Mouse (Mus musculus): ENCODE measurements at regions not wholly inside any gene's neighbourhood (a gene's known extent, or its start where the extent isn't known, plus 50 kb on each side); places are given as distances from the start of the nearest gene placed in this dataset.
"Not testable (repeated sequence)": the region's sequence is repeated elsewhere in the genome, so short reads cannot be mapped to it uniquely, and the experiment has no call there.

DNA sequence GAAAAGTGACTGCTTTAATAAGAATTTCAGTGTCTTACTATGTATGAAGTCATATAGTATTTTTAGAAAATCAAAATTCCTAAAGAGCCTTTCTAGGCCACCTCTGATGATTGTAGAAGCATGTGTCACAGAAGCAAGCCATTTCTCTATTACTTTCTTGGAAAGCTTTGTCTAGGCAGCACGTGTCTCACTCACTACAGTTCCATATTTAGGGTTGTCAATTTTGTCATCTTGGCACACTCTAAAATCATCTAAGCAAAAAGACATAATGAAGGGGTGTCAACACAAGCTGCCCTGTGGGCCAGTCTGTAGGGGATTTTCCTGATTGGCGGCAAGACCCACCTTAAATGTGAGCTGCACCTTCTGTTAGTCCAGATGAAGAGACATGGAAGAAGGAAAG lies 723.1 kb upstream of the Brinp1 start:
- no peak for DNase-seq (ENCODE audit: low spot score in 2 of 2)

DNA sequence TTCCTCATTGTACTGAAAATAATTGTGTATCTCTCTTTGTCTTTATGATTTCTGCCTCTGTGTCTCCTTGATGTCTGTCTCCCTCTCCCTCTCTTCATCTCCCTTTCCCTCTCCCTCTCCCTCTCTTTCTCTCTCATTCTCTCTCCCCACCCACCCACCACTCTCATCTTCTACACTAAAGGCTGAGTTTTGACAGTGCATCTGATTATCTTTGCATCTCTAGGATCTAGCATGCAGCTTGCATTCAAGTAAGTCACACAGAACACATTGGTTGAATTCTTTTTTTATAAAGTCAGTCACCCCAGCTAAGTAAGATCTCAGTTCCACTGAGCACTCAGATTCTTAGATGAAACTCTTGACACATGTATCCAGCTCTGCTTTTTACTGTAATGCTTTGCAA lies 719.3 kb upstream of the Brinp1 start:
- no peak for DNase-seq (ENCODE audit: low spot score in 2 of 2)

DNA sequence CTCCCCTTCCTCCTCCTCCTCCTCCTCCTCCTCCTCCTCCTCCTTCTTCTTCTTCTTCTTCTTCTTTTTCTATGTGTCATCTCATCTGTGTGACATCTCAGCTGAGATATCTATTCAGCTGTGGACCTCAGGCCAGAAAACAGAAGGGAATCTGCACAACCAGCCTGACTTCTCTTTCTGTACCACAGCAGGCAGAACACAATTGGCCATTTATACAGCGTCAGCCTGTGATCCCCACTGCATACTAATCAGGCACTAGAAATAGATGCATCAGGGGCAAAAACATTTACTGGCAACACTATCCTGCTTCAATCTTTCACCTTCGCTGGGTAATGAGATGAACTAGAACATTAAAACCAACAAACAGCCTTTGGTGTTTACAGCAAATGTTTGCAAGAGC lies 674.7 kb upstream of the Brinp1 start:
- peak; percentile 11 to 22 for DNase-seq (ENCODE audit: low spot score in 2 of 2)

DNA sequence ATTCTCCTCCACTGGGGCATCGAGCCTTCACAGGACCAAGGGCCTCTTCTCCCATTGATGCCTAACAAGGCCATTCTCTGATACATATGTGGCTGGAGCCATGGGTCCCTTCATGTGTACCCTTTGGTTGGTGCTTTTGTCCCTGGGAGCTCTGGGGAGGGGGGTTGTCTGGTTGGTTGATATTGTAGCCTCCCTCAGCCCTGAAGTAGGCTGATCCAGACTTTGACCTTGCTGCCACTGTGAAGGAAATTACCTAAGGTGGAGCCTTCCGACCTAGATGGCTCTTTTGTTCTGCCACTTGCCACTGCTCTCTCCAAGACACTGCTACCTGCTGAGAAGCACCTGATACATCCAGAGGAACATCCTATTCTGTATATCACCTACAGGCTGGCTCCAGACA lies 672.2 kb upstream of the Brinp1 start:
- not testable (repeated sequence) for DNase-seq (ENCODE audit: low spot score in 2 of 2)

DNA sequence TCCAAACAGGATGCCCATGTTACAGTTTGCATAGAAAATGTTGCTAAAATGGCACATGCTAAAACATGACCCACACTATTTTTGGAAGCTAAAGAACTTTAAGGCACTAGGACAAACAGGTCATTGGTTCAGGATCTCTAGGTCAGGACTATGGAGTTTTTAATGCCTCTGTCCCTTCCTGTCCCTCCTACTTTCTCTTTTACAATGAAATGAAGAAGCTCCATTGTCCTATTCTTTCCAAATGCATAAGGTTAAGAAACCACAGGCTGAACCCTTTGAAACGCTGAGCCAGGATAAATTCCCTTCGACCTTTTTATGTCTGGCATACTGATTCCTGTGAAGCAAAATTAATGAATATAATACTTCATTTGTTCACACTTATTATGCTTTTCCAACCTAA lies 671.6 kb upstream of the Brinp1 start:
- DNase-seq (ENCODE audit: low spot score in 2 of 2): no peak

DNA sequence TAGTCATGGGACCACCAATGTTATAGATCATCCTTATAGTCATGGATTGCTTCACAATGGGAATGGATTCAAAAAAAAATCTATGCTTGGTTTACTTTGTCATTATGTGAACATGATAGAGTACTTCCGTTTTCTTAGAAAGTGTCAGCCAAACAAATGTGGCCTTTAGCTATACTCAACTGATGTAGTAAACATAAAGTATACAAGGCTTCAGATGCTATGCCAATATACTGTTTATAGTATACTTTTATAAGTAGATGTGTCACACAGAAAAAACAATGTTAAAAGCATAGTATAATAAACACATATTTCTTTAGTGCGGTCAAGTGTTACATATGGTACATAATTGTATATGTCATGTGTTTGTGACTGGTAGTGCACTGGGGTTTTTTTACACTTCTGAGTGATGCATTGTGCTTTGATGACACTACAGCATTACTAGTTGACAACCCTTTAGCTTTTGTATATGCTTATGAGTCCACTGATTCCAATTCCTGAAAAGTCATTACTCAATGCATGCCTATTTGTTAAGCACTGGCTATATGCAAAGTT lies 666.9 kb upstream of the Brinp1 start:
- no peak for DNase-seq (ENCODE audit: low spot score in 2 of 2)

DNA sequence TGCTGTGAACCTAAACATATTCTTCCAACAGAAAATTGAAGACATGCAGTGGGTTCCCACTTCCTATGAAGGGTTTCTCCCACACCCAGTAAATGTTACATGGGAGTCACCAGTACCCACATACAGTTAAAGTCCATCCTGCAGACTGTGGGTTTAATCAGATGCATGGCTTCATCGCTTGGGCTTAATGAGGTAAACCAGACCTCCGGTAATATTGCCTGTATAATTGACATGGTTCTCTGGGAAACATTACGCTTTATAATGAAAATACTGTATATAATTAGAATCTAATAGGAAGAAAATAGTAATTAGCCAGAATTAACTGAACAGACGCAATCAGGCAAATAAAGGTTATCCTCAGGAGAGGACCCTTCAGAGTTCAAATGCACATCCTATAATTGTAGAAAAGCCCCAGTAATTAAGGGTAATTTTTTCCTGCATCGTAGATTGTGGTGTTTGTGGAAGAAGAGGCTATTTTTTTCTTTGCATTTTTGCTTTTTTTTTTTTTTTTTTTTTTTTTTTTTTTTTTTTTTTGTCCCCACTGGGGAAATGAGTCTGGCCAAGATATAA lies 664.0 kb upstream of the Brinp1 start:
- no peak for DNase-seq (ENCODE audit: low spot score in 2 of 2)

DNA sequence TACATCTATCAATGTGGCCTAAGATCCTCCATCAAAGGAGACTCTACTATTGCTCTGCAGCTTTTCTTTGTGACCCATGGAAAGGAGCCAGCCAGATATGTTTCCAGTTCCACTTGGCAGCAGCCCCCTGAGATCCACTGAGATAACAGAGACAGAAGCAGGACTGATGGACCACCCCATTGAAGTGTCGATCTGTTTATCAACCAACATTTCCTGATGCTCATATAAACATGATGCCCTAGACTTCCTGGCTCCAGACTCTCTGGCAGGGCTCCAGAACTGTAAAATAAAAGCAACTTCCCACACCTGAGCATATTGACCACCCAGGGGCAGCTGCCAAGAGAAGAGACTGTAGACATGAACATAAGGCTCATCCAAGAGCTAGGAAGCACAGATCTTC lies 660.7 kb upstream of the Brinp1 start:
- DNase-seq (ENCODE audit: low spot score in 2 of 2): no peak

DNA sequence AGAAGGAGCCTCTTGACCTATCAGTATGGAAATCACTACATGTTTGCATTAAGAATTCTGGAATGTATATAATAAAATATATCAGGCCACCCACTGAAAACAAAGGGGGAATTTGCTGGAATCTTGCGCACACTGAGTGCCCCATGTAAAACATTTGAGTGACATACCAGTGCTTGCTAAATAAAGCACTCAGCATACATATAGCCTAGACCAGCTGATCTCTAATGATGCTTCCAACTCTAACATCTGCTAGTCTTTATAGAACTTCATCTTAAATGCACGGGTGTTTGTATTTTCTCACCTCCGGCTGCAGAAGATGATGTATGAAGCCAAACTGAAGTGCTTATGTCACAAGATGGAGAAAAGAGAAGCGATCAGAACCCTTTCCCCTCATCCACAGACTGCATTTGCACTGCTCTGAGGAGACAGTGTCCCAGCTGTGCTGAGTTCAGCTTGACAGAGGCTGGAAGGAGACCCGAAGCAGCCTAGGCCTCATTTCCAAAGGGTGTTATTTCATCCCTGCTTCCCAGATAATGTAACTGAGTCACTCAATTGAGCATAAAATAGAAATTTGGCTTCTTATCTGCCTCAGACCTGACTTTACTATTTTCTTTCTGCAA lies 657.6 kb upstream of the Brinp1 start:
- no peak for DNase-seq (ENCODE audit: low spot score in 2 of 2)

DNA sequence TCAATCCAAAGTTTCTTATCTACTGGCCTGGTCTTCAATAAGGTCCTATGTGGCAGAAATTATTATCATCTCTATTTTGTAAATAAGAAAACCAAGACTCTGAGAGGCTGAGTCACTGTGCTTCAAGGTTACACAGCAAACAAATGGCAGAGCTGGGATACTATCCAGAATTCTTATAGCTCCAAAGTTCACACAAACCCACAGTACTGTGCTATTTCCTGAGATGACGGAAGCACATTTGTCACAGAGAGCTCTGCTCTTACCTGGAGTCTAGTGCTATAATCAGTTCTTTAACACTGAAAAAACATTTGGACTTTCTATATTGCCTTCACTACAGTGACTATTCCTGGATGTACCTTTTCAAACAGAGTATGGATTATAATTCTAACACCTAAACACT lies 654.7 kb upstream of the Brinp1 start:
- no peak for DNase-seq (ENCODE audit: low spot score in 2 of 2)

DNA sequence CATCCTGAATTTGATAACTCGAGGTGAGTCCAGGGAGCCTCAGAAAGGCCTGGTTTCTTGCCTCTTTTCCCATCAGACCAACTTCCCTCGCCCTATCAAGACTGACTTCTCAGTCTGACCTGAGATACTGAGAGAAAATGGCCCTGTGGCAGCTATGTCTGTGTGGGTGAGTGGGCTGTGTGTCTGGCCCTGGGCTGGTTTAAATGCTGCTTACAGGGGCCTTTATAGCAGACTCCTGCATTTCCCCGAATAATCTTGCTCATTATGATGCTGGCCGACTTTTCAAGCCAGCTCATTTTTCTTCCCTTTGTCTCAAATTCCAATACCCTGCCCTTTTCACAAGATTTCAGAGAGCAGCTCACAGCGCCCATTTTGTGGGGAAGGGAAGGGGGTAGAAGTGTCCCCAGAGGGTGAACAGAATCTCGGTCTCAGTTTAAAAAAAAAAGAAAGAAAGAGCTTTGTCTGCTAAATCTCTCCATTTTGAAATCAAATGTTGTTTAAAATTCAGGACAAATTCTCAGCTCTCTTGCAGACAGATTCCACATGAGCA lies 642.9 kb upstream of the Brinp1 start:
- DNase-seq (ENCODE audit: low spot score in 2 of 2): no peak

DNA sequence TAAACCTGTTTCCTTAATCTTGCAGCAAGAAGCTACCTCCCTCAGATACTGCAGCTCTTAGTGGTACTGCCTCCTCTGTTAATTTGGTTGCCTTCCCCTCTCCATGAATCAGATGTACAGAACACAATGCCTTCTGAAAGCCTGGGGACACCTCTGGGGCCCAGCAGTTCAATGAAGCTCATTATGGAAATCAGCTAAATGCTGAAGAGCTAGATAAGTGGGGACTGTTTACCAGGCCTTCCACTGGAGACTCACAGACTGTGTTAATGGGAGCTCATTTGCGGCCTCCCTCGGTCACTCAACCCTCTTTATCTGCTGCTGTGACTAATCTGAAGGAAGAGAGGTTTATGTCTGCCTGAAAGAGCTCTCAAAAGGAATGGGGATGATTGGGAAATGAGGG lies 639.8 kb upstream of the Brinp1 start:
- no peak for DNase-seq (ENCODE audit: low spot score in 2 of 2)

DNA sequence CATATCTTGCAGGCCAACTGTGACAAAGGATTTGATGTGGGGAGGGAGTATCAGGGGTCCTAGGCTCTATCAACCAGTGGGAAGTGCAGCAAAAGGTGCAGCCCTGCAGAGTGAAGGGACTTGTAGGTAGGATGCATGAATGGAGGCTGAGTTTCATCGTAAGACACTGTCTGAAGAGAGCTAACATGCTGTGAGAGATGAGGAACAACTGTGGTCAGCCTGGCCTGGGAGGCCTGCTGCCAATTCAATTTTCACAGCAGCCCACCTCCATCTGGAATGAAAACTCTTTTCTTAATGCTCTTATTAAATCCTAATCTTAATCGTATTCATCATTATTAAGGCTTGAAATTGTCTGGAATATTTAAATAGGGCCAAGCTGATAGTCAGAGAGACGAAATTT lies 622.1 kb upstream of the Brinp1 start:
- DNase-seq (ENCODE audit: low spot score in 2 of 2): no peak

DNA sequence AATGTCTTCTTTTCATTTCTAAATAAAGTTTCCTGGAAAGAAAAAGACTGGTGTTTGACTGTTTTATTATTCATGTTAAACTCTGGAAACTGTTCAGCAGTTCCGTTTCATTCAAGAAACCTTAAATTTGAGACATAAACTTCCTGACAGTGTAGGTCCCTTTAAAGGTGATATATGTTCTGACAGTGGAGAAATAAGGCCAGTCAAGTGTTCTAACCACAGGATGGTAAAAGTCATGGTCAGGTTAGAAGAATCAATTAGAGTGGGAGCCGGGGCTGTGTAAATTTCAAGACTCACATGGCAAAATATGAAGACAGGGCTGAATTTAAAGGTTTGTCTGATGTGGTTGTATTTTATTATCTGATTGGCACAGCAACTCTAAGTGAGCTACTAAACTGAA lies 593.9 kb upstream of the Brinp1 start:
- no peak for DNase-seq (ENCODE audit: low spot score in 2 of 2)

DNA sequence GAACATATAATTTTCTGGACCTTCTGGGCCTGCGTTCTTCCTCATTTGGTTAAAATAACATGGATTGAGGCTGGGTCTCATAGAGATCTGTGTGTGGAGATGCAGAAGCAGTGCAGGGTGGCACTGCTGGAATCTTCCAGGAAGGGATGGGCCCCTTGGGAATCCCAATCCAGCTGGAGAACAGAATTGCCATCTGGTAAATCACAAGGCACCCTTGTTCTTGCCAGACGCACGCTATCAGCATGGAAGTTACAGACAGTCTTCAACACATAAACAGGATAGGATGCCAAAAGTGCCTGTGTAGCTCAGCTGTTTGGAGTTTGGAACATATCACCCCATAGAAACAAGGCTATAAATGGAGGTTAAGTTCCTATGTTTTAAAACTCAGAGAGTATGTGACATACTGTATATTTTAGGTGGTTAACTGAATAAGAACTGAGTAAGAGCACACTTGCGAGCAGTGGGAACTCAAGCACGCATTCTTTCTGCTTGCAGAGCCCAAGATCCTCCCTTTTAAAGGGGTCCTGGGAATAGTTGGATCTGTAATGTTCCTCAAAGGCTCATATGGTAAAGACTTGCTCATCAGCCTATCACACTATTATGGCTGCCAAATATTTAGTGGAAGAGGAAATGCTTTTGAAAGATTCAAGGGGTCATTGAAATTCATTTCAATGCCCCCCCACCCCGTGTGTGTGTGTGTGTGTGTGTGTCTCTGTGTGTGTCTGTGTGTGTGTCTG lies 584.1 kb upstream of the Brinp1 start:
- DNase-seq (ENCODE audit: low spot score in 2 of 2): peak; percentile 56 to 69

DNA sequence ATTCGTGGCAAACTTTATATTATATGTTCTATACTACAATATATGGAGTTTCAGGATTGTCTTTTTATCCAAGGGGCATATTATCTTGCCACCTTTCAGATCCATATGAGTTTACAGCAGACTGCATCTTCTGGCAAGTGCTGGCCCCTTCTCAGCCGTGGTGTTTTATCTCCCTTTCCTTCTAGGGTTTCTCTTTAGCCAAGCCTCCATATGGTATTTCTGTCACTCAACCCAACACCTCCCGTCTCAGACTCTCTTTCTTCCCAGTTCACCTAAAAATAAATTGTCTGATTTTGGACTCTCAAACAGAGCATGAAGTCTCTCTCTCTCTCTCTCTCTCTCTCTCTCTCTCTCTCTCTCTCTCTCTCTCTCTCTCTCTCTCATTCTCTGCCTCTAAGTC lies 578.9 kb upstream of the Brinp1 start:
- no peak for DNase-seq (ENCODE audit: low spot score in 2 of 2)

DNA sequence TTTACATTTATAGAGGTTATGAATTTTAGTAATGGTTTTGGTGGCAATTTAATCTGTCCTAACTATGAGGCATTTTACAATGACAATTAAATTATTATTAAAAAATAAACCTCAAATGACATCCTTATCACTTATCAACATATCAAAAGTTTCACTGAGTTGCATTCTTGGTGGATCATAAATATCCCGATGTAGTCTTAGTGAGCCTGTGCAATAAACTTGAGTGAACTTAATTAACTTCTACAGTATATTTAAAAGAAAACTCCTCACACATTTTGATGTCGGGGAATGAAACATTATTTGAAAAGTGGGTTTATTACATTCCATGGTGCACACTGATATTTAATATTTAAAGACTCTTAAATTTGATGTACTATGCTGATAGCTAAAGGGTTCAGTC lies 568.9 kb upstream of the Brinp1 start:
- DNase-seq (ENCODE audit: low spot score in 2 of 2): no peak

DNA sequence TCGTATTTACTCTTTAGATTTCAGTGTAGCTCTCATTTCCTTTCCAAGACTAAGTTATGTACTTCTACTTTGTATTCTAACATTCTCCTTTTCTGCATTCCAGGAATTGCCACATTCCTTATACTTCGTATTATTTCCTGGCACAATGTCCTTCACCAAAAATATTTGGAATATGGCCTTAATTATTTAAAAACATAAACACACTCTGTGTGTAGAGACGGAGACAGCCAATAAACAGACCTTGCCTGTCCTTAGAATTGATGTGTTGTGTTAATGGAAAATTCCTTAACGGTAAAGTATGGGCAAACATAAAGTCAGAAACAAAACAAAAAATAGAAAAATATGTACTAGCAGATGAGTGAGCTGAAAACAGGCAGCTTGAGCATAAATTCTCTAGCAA lies 554.1 kb upstream of the Brinp1 start:
- DNase-seq (ENCODE audit: low spot score in 2 of 2): no peak

DNA sequence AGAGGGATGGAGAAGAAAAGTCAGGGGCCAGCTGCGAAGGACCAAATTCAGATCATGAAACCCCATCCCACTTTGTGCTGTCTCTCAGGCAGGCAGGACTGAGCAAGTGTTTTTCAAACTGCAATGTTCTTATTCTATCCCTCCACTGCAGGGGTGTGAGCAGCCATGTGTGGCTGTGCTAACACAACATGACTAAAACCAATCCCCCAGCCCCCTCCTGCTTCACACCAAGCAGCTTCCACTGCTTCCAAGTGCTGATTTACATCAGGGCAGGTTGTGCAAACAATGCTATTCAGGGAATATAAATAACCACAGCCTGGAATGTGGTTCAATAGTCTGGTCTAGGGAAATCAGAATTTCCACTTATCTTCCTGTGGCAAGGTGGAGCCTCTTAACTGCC lies 517.0 kb upstream of the Brinp1 start:
- DNase-seq (ENCODE audit: low spot score in 2 of 2): peak in 1 of 2 experiments; percentile 6

DNA sequence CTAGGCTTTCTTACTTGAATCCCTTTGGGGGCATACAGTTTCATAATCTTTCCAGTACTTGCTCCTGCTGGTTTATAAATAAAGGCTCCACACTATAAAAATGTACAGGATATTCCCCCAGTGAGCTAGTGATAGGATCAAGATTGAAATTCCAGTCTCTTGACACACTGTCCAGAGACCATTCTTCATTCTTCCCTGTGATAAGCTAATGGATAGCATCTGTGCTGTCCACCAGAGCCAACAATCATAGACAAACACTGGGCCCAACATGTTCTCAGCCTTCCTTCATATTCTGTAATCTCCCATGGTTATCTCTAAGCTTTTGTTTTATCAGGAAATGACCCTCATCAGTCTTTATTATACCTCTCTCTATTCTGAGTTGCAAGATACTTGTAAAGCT lies 505.8 kb upstream of the Brinp1 start:
- no peak for DNase-seq (ENCODE audit: low spot score in 2 of 2)

DNA sequence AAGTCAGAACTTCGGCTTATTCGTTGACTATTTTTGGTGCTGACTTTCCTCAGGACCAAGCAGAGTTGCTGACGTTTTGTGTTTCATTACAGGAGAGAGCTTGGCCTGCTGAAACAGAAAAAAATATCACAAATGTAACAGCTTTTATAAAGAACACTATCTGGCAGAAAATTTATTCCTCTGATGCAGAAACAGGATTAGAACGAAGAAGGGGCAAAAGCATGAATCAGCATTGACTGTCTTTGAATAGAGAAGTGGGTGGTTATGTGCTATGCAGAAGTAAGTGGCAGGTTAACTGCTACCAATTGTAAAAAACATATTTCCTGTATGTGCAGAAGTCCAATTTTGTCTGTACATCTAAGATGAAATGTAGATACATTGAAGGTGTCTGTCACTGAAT lies 502.2 kb upstream of the Brinp1 start:
- DNase-seq (ENCODE audit: low spot score in 2 of 2): no peak

DNA sequence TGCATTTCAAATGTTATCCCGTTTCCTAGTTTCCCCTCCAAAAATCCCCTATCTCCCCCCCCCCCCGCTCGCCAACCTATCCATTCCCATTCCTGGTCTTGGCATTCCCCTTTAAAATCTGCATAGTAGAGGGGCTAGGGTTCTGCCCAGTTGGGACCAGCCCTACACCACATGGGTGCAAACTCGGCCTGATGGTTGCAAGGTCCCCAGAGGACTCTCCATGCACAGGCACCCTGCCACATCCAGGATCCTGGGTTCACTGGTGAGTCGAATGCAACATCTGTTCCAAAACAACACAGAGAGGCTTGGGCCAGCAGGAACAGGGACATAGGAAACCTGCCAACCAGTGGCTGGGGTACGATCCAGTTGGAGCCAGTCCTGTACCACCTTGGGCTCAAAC lies 492.0 kb upstream of the Brinp1 start:
- no peak for DNase-seq (ENCODE audit: low spot score in 2 of 2)

DNA sequence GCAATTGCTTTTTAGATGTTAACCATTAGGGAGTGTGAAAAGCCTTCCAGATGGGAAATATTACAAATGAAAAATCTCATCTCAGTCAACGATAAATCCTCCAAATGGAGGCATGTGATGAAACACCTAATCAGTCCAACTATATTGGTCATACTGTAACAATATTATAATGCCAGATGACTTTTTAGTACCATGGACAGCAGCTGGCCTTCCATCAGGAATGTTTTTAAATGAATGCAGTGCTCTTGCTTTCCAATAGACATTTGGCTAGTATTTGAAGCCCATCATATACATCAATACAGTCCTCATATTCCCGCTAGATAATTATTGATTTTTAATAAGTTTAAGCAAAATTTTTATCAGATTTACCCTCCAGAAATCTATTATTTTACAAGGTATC lies 489.8 kb upstream of the Brinp1 start:
- DNase-seq (ENCODE audit: low spot score in 2 of 2): no peak
